Mouse (Mus musculus) frontal cortex, postnatal 14 days (tissue): ENCODE data around the gene Zfp507.
A peak's percentile ranks its signal among the peaks of the same experiment; 100 is the strongest.

Experiments
- DNase-seq, 2 experiments: peaks; one replicate each; pipeline ENCODE4 v3.0.0; 2022; ENCODE audit warnings: low spot score in 2 of 2

Gene Zfp507

GRCm38 (mm10) chr7:35802906-35803595 lies at the start of gene Zfp507:
Zfp507 (minus strand) TSS chr7:35803003.
- peak; percentile 81 to 85 for DNase-seq

GRCm38 (mm10) chr7:35850426-35850825 lies 47.6 kb upstream of the Zfp507 start:
- peak in 1 of 2 experiments; percentile 15 for DNase-seq

- no peak for DNase-seq
Measured at GRCm38 (mm10) chr7:35848526-35848925, 45.7 kb upstream of the Zfp507 start.

- no peak for DNase-seq
Measured at GRCm38 (mm10) chr7:35840504-35840903, 37.7 kb upstream of the Zfp507 start.

- DNase-seq, result peak; percentile 18 to 25
Measured at GRCm38 (mm10) chr7:35836851-35837250, 34.0 kb upstream of the Zfp507 start.

GRCm38 (mm10) chr7:35836415-35836814 lies 33.6 kb upstream of the Zfp507 start:
- DNase-seq, result no peak

- DNase-seq, result no peak
Measured at GRCm38 (mm10) chr7:35830119-35830518, 27.3 kb upstream of the Zfp507 start.

GRCm38 (mm10) chr7:35823906-35824305 lies 21.1 kb upstream of the Zfp507 start:
- peak in 1 of 2 experiments; percentile 18 for DNase-seq

GRCm38 (mm10) chr7:35822320-35822719 lies 19.5 kb upstream of the Zfp507 start:
- DNase-seq, result no peak

GRCm38 (mm10) chr7:35821357-35821756 lies 18.6 kb upstream of the Zfp507 start:
- DNase-seq, result no peak

- DNase-seq, result no peak
Measured at GRCm38 (mm10) chr7:35819486-35819885, 16.7 kb upstream of the Zfp507 start.

GRCm38 (mm10) chr7:35814759-35815551 lies 12.2 kb upstream of the Zfp507 start:
- DNase-seq, result no peak

GRCm38 (mm10) chr7:35813306-35813705 lies 10.5 kb upstream of the Zfp507 start:
- DNase-seq, result no peak

GRCm38 (mm10) chr7:35810736-35811135 lies 7.9 kb upstream of the Zfp507 start:
- no peak for DNase-seq

- DNase-seq, result no peak
Measured at GRCm38 (mm10) chr7:35804206-35804605, 1.4 kb upstream of the Zfp507 start.

GRCm38 (mm10) chr7:35802201-35802905 lies 450 bp downstream of the Zfp507 start:
- peak in 1 of 2 experiments; percentile 30 for DNase-seq

GRCm38 (mm10) chr7:35796123-35796522 lies 6.7 kb downstream of the Zfp507 start:
- no peak for DNase-seq

GRCm38 (mm10) chr7:35794145-35794664 lies 8.6 kb downstream of the Zfp507 start:
- DNase-seq, result no peak

- DNase-seq, result no peak
Measured at GRCm38 (mm10) chr7:35792150-35792848, 10.5 kb downstream of the Zfp507 start.

GRCm38 (mm10) chr7:35790926-35791325 lies 11.9 kb downstream of the Zfp507 start:
- DNase-seq, result no peak

- no peak for DNase-seq
Measured at GRCm38 (mm10) chr7:35790201-35790600, 12.6 kb downstream of the Zfp507 start.

GRCm38 (mm10) chr7:35785579-35785978 lies 17.2 kb downstream of the Zfp507 start:
- no peak for DNase-seq
